Mouse (Mus musculus) left cerebral cortex, postnatal 14 days (tissue): ENCODE measurements around the gene Yif1a. TPM values are rescaled to one million over a fixed set of nuclear protein-coding genes. Genes with fewer than 3 reads are reported as not detected.

Experiments used
- DNase-seq, 2 experiments: peaks; one replicate each; pipeline ENCODE4 v3.0.0; 2021 to 2022; ENCODE audit warnings: low spot score in 2 of 2, mixed read lengths in 1 of 2
- intact Hi-C: fragments of 180-260 bp; cut with DNase I; formaldehyde crosslinking; loops from one replicate; pipeline ENCODE4 v1.15.1; 2025
- total RNA-seq, 2 experiments: library from RNA; stranded (reverse); gene quantifications; 2 replicates each; pipeline ENCODE4 v1.2.3; 2021

The Yif1a gene
- total RNA-seq, 2 experiments from 2014 or later = 24.2 to 27.5 TPM

- no peak for DNase-seq
- intact Hi-C loops = no loop called here
These were observed 19.4 kb downstream of the Yif1a start for GRCm38 (mm10) chr19:5107556-5108270.

GRCm38 (mm10) chr19:5108271-5108575 lies 19.9 kb downstream of the Yif1a start:
- intact Hi-C loops = no loop called here
- DNase-seq = no peak

- intact Hi-C loops = no loop called here
- DNase-seq = no peak
These were observed 20.4 kb downstream of the Yif1a start for GRCm38 (mm10) chr19:5108702-5109101.

- intact Hi-C loops = no loop called here
- no peak for DNase-seq
These were observed 21.5 kb downstream of the Yif1a start for GRCm38 (mm10) chr19:5109659-5110453.

GRCm38 (mm10) chr19:5113783-5114182 lies 25.4 kb downstream of the Yif1a start:
- peak in 1 of 2 experiments; percentile 65 for DNase-seq
- intact Hi-C loops = no loop called here

- peak; percentile 86 to 90 for DNase-seq
- intact Hi-C loops = no loop called here
These were observed 29.4 kb downstream of the Yif1a start for GRCm38 (mm10) chr19:5117494-5118383.

GRCm38 (mm10) chr19:5118384-5118698 lies 30.0 kb downstream of the Yif1a start, which contains the start of gene Klc2:
Klc2 (minus strand) TSS chr19:5118560.
- intact Hi-C loops = no loop called here
- no peak for DNase-seq

GRCm38 (mm10) chr19:5122492-5122891 lies 34.2 kb downstream of the Yif1a start:
- intact Hi-C loops = no loop called here
- DNase-seq = no peak

- no peak for DNase-seq
- intact Hi-C loops = no loop called here
These were observed 34.9 kb downstream of the Yif1a start for GRCm38 (mm10) chr19:5123241-5123640.

- no peak for DNase-seq
- intact Hi-C loops = no loop called here
These were observed 35.8 kb downstream of the Yif1a start for GRCm38 (mm10) chr19:5124055-5124614.

- intact Hi-C loops = no loop called here
- DNase-seq = peak in 1 of 2 experiments; percentile 44
These were observed 41.4 kb downstream of the Yif1a start for GRCm38 (mm10) chr19:5129770-5130169.

- no peak for DNase-seq
- intact Hi-C loops = no loop called here
These were observed 42.9 kb downstream of the Yif1a start for GRCm38 (mm10) chr19:5131237-5131636.

GRCm38 (mm10) chr19:5139640-5140039 lies 51.3 kb downstream of the Yif1a start:
- intact Hi-C loops = loop anchor here (2.0 kb wide), 1 partner anchor 45 kb away; no protein-coding TSS in a partner anchor
- peak; percentile 84 to 89 for DNase-seq

Other genes with a start within 250 kb of the Yif1a start
- gene Ccs, start 249.2 kb upstream of the Yif1a start, total RNA-seq = 10 to 100 TPM; 33.5 to 33.7 TPM
- gene Ccdc87, start 249.2 kb upstream of the Yif1a start, total RNA-seq = 1 to 10 TPM; 2.1 to 2.2 TPM
- gene Ctsf, start 233.4 kb upstream of the Yif1a start, total RNA-seq = 100 to 1,000 TPM; 115 to 120 TPM
- gene Actn3, start 210.6 kb upstream of the Yif1a start, total RNA-seq = 1 to 10 TPM; 2.8 to 3.0 TPM
- 10 to 100 TPM; 27.7 to 29.0 TPM for gene Zdhhc24, start 209.9 kb upstream of the Yif1a start, total RNA-seq
- 10 to 100 TPM; 46.5 to 47.2 TPM for gene Bbs1, start 181.9 kb upstream of the Yif1a start, total RNA-seq
- 10 to 100 TPM; 56.2 to 60.4 TPM for gene Dpp3, start 160.3 kb upstream of the Yif1a start, total RNA-seq
- 10 to 100 TPM; 15.9 to 17.2 TPM for gene Peli3, start 145.4 kb upstream of the Yif1a start, total RNA-seq
- 10 to 100 TPM; 60.2 to 61.9 TPM for gene Mrpl11, start 126.4 kb upstream of the Yif1a start, total RNA-seq
- 10 to 100 TPM; 10.7 to 11.3 TPM for gene Npas4, start 98.2 kb upstream of the Yif1a start, total RNA-seq
- gene Slc29a2, start 64.7 kb upstream of the Yif1a start, total RNA-seq = 10 to 100 TPM; 17.2 to 21.6 TPM
- gene B4gat1, start 49.7 kb upstream of the Yif1a start, total RNA-seq = 100 to 1,000 TPM; 148 to 151 TPM
- gene AC124502.3, start 49.6 kb upstream of the Yif1a start, total RNA-seq = 1 to 10 TPM; 4.8 to 6.2 TPM
- 10 to 100 TPM; 14.7 to 15.1 TPM for gene Brms1, start 47.2 kb upstream of the Yif1a start, total RNA-seq
- gene Rin1, start 38.1 kb upstream of the Yif1a start, total RNA-seq = 10 to 100 TPM; 59.6 to 66.7 TPM
- 1 to 10 TPM; 9.0 to 9.4 TPM for gene Cd248, start 20.5 kb upstream of the Yif1a start, total RNA-seq
- 100 to 1,000 TPM; 164 to 171 TPM for gene Tmem151a, start 3.0 kb upstream of the Yif1a start, total RNA-seq
- gene Cnih2, start 10.0 kb downstream of the Yif1a start, total RNA-seq = 100 to 1,000 TPM; 325 to 352 TPM
- gene Rab1b, start 18.5 kb downstream of the Yif1a start, total RNA-seq = 100 to 1,000 TPM; 176 to 184 TPM
- gene Klc2, start 30.0 kb downstream of the Yif1a start, total RNA-seq = 100 to 1,000 TPM; 220 to 226 TPM
- 10 to 100 TPM; 66.2 to 69.4 TPM for gene Pacs1, start 184.6 kb downstream of the Yif1a start, total RNA-seq
- gene Sf3b2, start 206.9 kb downstream of the Yif1a start, total RNA-seq = 100 to 1,000 TPM; 192 to 194 TPM
- 100 to 1,000 TPM; 106 to 107 TPM for gene Gal3st3, start 209.8 kb downstream of the Yif1a start, total RNA-seq
- gene Catsper1, start 247.2 kb downstream of the Yif1a start, total RNA-seq = not detected